Mouse (Mus musculus) MN1 (cell line): ENCODE data around the gene Ranbp17.

Source experiments
- DNase-seq: peaks from one replicate; pipeline ENCODE4 v3.0.0-alpha.2; 2016; ENCODE audit warnings: low spot score

The Ranbp17 gene

DNA sequence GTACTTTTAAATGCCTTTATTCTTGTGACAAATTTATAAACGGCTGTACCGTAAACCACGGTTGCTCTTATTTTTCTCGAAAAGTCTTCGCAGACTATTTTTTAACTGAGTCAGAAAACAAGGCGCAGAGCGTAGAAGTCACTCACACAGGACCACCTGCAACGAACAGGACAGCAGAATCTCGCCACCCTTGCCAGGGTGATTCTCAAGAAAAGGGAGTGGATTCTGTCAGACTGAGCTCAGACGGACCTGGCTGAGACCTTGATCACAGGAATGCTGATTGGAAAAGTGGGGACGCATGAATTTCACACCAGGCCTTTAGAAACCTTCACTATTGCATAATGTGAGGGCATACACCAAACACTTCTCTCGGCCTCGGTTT is 316.4 kb downstream of the Ranbp17 start:
- no peak for DNase-seq

DNA sequence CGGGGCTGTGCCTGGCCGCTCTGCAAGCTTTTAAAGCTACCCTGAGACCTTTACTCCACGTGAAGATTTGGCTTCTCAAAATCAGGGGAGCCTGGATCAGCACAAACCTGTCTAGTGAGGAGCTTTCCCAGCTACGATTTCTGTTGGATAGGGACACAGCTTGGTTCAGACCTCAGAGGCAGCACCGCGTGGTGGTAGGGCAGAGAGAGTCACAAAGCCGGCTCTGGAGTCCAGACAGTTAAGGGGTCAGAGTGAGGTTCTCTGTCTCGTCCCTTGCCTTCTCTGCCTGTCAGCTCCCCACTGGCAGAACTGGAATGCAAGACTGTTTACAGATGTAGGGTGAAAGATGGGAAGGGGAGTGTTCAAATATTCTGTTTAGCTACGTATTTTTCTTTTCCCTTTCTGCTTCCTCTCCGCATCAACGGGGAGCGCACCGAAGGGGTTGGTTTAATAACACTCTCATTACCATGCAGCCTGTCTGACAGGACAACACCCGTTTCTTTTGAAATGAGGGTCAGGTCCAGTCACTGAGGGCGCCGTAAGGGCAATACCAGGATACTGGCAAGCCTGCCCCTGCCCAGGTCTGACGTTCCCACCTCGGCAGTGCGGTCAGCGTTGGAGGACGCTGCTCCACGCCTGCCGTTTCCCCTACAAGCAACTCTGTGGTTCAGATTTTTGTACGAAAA is 317.0 kb downstream of the Ranbp17 start:
- DNase-seq = no peak

DNA sequence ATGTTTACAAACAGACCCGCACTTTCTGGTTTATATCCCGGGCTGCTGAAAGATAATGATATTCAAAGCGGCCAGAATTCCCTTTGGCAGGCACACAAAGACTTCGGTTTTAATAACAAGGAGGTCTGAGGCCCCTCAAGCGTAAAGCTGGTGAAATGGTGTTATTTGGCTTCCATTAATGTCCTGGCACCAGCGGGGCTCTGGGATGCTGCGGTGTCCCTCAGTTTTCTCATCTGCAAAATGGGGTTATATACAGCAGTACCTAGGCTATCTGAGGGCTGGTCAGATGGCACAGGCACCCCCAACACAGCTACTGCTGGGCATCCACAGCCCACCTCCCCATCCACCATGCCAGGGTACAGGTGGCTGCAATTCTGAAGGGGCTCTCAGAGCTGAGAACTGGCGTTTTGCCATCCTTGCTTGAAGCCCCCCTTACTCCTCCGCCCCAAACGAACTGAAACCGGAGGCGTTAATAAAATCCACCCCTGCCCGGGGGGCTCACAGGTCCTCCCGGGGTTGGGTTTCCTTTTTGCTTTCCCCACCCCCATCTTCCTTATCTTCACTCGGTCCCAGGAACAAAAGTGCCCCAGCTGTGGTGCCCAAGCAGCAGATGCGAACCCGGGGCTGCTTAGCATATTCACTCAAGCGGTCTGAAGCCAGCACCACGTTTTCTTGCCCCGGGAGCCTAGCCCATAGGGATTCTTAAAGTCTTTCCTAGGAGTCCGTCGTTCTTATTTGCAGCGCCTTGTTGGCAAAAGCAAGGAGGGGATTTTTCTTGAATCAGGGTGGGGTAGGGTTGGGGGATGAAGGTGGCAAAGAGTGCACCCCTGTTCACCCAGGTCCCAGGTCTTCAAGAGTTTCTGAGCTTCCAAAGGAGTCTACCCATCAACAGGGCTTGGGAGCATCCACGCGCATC is 317.8 kb downstream of the Ranbp17 start:
- DNase-seq = no peak

DNA sequence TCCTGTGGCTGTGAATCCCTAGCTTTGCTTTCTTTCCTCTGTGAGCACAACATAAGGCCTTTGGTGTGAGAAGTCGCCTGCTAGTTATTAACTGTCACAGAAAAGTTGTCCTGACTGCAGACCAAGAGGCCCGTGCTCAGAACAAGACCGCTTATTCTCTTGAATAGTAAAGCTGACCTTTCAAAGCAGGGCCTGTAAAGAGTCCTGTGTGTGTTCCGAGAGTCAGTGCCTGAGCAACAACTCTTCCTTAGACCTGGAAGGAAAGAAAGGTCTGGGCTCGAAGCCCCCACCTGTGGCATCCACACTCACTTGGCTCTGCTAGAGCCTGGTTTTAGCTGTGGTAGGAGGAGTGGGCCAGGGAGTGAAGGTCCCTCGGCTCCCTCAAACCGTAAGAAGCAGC is 318.5 kb downstream of the Ranbp17 start:
- DNase-seq = no peak

DNA sequence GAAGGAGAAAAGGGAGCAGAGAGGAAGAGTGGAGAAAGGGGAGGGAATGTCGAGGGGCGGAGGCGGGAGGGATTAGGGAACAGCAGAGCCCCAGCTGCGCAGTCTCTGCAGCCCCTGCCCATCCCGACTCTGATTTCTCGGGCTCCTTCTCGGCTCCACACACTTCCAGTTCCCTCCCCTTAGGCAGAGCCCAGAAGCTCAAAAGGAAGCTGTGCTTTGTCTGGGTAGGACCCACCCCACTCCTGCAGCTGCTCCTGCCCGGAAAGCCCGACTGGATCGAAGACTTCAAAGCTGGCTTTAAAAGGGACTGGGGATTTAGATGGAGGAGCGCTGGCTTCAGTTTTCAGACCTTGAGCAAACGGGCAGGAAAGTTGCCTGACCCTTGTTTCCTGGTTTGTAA is 319.9 kb downstream of the Ranbp17 start:
- DNase-seq = no peak

DNA sequence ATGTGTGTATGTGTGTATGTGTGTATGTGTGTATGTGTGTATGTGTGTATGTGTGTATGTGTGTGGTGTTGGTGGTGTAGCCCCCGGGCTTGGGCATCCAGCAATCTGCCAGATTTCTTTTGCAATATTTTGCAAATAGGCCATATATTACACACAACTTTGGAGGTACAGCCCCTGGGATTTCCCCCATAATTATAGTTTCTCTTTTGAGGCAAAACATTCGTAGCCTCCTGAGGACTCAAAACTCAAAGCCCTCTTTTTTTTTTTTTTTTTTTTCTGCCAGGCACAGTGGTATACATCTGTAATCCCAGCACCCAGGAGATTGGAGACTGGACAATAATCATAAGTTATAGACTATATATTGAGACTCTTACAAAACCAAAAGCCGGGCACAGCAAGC is 331.7 kb downstream of the Ranbp17 start:
- DNase-seq = no peak

DNA sequence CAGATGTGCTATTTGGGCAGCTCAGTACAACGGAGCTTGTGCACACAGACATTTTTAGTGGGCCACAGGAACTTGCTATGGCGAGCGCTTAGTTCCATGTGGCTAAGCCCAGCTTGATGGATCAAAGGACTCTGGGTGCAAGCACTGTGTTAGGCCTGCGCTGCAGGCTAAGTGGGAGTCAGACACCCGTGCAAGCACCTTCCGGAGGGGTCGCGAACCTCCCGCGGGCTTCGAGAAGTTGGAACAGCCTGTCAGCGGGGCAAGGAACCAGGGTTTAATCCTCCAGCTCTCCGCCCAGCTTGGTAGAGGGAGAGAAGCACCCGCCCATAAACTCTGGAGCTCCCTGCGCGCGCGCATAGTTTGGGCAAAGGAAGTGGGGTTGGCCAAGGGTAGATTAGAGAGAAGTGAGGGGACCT is 332.8 kb downstream of the Ranbp17 start:
- no peak for DNase-seq

DNA sequence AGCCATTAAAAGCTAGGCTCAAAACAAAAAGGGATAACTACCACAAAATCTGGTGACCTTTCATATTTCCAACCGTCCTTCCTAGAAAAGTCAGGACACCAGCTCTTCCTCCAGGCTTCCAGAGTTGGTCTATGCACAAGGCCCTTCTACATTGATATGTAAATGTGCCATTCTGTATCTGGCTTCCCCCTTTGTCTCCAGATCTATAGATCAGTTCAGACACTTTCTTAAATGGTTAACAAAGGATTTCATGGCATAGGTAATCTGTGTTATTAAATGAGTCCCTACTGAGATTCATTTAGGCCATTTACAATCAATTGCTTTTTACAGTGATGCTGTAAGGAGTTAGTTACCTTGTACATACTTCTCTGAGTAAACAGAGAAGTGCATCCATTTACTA is 333.7 kb downstream of the Ranbp17 start:
- no peak for DNase-seq

DNA sequence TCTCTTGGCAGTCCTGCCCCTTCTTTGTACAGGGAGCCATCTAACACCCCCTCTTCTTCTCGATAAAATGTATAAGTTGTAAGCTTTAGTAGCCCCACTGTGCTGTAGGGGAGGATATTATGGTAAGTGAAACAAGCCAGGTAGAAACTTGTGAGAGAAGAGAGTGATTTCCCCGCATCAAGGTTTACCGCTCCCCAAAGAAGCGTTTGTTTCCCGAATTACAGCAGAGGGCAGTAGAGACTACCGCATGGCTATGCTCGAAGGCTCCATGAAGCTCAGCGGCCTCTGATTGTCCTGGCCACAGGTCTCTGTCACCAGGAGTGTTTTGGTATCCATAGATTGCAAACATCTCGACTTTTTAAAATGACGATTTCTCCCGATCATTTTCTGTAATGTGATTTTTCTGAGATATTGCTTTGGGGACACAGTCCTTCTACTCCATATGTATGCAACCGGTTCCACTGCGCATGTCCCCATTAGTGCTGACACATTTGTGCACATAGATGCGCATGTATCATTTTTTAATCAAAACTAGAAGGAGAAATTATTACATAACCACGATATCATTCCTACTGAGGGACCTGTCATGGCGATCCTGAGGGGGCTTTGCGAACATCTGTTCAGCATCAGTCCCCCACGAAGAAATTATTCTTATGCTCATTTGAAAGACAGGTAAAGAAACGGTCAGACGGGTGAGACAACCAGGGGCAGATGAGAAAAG is 336.9 kb downstream of the Ranbp17 start:
- peak; percentile 82 for DNase-seq

DNA sequence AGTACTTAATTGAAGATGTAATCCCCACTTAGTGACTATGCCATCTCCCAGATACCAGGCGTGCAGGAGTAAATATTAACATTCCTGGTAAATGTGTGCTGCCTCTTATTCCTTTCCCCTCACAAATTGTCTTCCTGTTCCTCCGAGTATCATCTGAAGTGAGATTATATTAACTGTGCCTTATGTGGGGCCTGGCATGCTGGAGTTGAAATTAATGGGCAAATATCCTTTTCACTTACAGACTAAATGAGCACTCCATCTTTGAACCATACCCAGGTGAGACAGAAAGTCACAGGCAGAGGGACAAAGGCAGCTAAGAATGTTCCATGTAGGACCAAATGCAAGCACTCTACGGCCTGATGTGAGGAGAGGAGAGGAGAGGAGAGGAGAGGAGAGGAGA is 337.8 kb downstream of the Ranbp17 start:
- DNase-seq = no peak

DNA sequence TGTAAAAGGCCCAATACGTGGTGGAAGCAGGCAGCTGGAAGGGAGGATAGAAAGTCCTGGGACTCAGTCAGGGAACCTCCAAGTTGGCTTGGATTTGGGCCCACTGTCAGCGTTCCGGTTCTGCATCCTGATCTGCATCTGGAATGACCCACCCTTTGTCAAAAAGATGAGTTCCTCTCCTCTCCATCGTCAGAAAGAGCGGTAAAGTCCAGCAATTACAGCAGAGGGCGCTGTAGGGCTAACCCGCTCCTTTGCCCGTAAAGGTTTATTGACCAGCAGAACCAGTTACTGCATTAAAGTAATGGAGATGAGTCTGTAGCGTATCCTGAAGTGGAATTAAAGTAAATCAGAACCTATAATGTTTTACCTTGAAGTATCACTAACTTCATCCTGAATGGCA is 343.1 kb downstream of the Ranbp17 start:
- peak; percentile 78 for DNase-seq

DNA sequence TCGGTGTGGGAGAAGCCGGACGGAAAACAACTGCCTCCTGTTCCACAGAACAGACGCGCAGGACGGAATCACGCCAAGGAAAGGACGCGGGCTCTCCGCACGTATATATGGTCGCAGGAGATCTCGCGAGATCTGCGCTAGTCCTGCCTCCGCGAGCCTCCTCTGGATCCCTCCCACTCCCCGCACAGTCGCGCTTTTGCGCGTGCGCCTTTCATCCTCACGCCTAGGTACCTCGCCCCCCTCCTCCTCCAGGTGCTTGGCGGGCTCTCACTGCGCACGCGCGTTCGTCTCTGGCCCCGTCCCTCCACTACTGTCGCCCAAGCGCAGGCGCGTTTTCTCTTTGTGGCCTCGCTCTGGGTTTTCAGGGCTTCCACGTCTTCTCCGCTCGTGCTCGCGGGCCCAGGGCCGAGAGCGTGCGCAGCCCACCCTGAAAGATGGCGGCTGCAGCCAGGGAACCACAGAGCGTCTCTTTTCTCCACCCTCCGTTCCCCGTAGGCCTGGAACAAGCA is 350.5 kb downstream of the Ranbp17 start, which contains the start of gene Npm1:
Npm1 (minus strand) TSS at position 209 of the 509 bp plus-strand sequence.
- peak; percentile 100 for DNase-seq

DNA sequence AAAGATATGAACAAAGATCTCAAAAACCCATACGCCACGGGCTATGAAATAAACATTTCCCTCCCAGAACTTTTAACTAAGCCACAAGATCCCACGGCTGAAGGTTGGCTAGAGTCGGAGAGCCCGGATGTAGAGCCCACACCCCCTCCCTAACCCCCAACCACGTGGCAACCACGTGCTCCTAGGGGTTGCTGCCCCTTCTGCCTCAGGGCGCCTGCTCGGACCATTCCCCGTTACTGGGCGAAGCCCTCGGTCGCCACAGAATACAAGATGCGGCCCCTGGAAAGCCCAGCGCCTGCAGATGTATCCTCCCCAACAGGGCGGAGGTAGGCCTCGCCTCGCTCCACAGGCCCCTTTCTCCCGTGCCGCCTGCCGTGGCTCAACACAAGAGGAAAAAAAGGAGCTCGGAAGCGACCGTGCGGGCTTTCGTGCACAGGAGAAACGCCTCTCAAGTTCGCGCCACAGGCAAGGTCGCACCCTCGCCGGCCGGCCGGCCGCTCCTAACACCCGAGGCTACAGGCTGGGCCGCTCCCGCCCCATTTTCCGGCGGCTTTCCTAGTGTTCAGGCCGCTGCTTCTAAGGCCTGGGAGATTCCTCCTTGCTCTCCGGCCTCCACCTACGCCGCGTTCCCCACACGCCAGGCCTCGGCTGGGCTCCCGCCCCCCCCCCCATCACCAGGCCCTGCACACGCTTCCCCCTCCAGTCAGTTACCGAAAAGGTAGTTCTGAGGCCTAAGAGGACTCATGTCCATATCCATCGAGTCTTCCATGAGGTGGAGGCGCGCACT is 351.1 kb downstream of the Ranbp17 start:
- DNase-seq = peak; percentile 92
